Mouse (Mus musculus) spleen, adult 18-20 months (tissue): ENCODE measurements around the gene Ranbp17.
A peak's percentile ranks its signal among the peaks of the same experiment; 100 is the strongest.

ENCODE experiments used
- DNase-seq, 2 experiments: peaks; one replicate each; pipeline ENCODE4 v3.0.0; 2022; ENCODE audit warnings: mixed read lengths in 2 of 2

Ranbp17 gene

GRCm38 (mm10) chr11:33195531-33196446 lies 317.8 kb downstream of the Ranbp17 start:
- DNase-seq, result no peak

- DNase-seq, result no peak
Observed at GRCm38 (mm10) chr11:33195061-33195460, 318.5 kb downstream of the Ranbp17 start.

- no peak for DNase-seq
Observed at GRCm38 (mm10) chr11:33193695-33194094, 319.9 kb downstream of the Ranbp17 start.

- DNase-seq, result no peak
Observed at GRCm38 (mm10) chr11:33181804-33182203, 331.7 kb downstream of the Ranbp17 start.

GRCm38 (mm10) chr11:33180701-33181116 lies 332.8 kb downstream of the Ranbp17 start:
- no peak for DNase-seq

GRCm38 (mm10) chr11:33179802-33180201 lies 333.7 kb downstream of the Ranbp17 start:
- no peak for DNase-seq

GRCm38 (mm10) chr11:33176525-33177245 lies 336.9 kb downstream of the Ranbp17 start:
- DNase-seq, result peak in 1 of 2 experiments; percentile 9

GRCm38 (mm10) chr11:33175768-33176167 lies 337.8 kb downstream of the Ranbp17 start:
- DNase-seq, result no peak

- DNase-seq, result peak; percentile 16 to 61
Observed at GRCm38 (mm10) chr11:33170489-33170888, 343.1 kb downstream of the Ranbp17 start.

- peak; percentile 99 for DNase-seq
Observed at GRCm38 (mm10) chr11:33162998-33163506, 350.5 kb downstream of the Ranbp17 start, which contains the start of gene Npm1. Gene Npm1, minus strand, starts transcription at chr11:33163206.

GRCm38 (mm10) chr11:33162211-33162997 lies 351.1 kb downstream of the Ranbp17 start:
- DNase-seq, result peak; percentile 56 to 66
